Mouse (Mus musculus) left cerebral cortex, postnatal 10 days (tissue): Measurements from ENCODE around the gene Palld. TPM values are rescaled to one million over a fixed set of nuclear protein-coding genes. Genes with fewer than 3 reads are reported as not detected.

Source experiments
- DNase-seq, 2 experiments: peaks; one replicate each; pipeline ENCODE4 v3.0.0; 2021 to 2022; ENCODE audit warnings: low spot score in 2 of 2, mixed read lengths in 1 of 2; ENCODE audit errors: extremely low spot score in 1 of 2
- intact Hi-C: fragments of 180-260 bp; cut with DNase I; formaldehyde crosslinking; loops from one replicate; pipeline ENCODE4 v1.15.1; 2025
- total RNA-seq, 2 experiments: library from RNA; stranded (reverse); gene quantifications; 2 replicates each; pipeline ENCODE4 v1.2.3; 2021

The Palld gene
- total RNA-seq, 2 experiments from 2014 or later, result 5.2 to 6.8 TPM

GRCm38 (mm10) chr8:61665021-61665420, 237.5 kb downstream of the Palld start:
- intact Hi-C loops, result no loop called here
- no peak for DNase-seq

- no peak for DNase-seq
- intact Hi-C loops, result no loop called here
Measured at GRCm38 (mm10) chr8:61664162-61664561, 238.3 kb downstream of the Palld start.

- DNase-seq, result no peak
- intact Hi-C loops, result no loop called here
Measured at GRCm38 (mm10) chr8:61662829-61663228, 239.7 kb downstream of the Palld start.

GRCm38 (mm10) chr8:61661611-61662010, 240.9 kb downstream of the Palld start:
- intact Hi-C loops, result no loop called here
- no peak for DNase-seq

- intact Hi-C loops, result no loop called here
- no peak for DNase-seq
Measured at GRCm38 (mm10) chr8:61660961-61661360, 241.5 kb downstream of the Palld start.

GRCm38 (mm10) chr8:61651955-61652354, 250.5 kb downstream of the Palld start:
- intact Hi-C loops, result no loop called here
- DNase-seq, result no peak

- no peak for DNase-seq
- intact Hi-C loops, result no loop called here
Measured at GRCm38 (mm10) chr8:61646195-61646835, 256.2 kb downstream of the Palld start.

GRCm38 (mm10) chr8:61645642-61646041, 256.8 kb downstream of the Palld start:
- intact Hi-C loops, result no loop called here
- no peak for DNase-seq

GRCm38 (mm10) chr8:61643215-61643614, 259.3 kb downstream of the Palld start:
- no peak for DNase-seq
- intact Hi-C loops, result no loop called here

- no peak for DNase-seq
- intact Hi-C loops, result no loop called here
Measured at GRCm38 (mm10) chr8:61642358-61642847, 260.1 kb downstream of the Palld start.

- DNase-seq, result no peak
- intact Hi-C loops, result no loop called here
Measured at GRCm38 (mm10) chr8:61639596-61639995, 262.9 kb downstream of the Palld start.

GRCm38 (mm10) chr8:61639008-61639407, 263.5 kb downstream of the Palld start:
- intact Hi-C loops, result no loop called here

GRCm38 (mm10) chr8:61637736-61638135, 264.8 kb downstream of the Palld start:
- no peak for DNase-seq
- intact Hi-C loops, result no loop called here

More at GRCm38 (mm10) chr8:61639008-61639407, 263.5 kb downstream of the Palld start:
- DNase-seq, result no peak

- DNase-seq, result no peak
- intact Hi-C loops, result no loop called here
Measured at GRCm38 (mm10) chr8:61634811-61635210, 267.7 kb downstream of the Palld start.

- DNase-seq, result no peak
- intact Hi-C loops, result no loop called here
Measured at GRCm38 (mm10) chr8:61632331-61632730, 270.2 kb downstream of the Palld start.

GRCm38 (mm10) chr8:61629631-61629968, 272.9 kb downstream of the Palld start:
- no peak for DNase-seq
- intact Hi-C loops, result no loop called here

- DNase-seq, result no peak
- intact Hi-C loops, result no loop called here
Measured at GRCm38 (mm10) chr8:61628938-61629630, 273.4 kb downstream of the Palld start.

GRCm38 (mm10) chr8:61626246-61626952, 276.1 kb downstream of the Palld start:
- no peak for DNase-seq
- intact Hi-C loops, result no loop called here

- no peak for DNase-seq
- intact Hi-C loops, result no loop called here
Measured at GRCm38 (mm10) chr8:61625656-61626210, 276.8 kb downstream of the Palld start.
